Mouse (Mus musculus) MEL (cell line): ENCODE results near the gene Unc13a.

ENCODE experiments used
- BHLHE40 ChIP-seq: IDR thresholded peaks from 2 replicates; pipeline ENCODE4 v1.6.1; 2012; ENCODE audit warnings: low read depth, mild to moderate bottlenecking, inconsistent platforms, low read length, improper control_type of control experiment, borderline replicate concordance
- CHD2 ChIP-seq: IDR thresholded peaks from 2 replicates; pipeline ENCODE4 v1.6.1; 2011; ENCODE audit warnings: low read length, improper control_type of control experiment
- CTCF ChIP-seq, 3 experiments: IDR thresholded peaks in 2 of 3; conservative IDR thresholded peaks in 1 of 3; 2 replicates each; pipeline ENCODE4 v1.5.1; 2011 to 2012; ENCODE audit warnings: low read length in 3 of 3, low read depth in 2 of 3, mild to moderate bottlenecking in 2 of 3, improper control_type of control experiment in 1 of 3, inconsistent platforms in 1 of 3, mixed read lengths in 1 of 3, moderate library complexity in 1 of 3; ENCODE audit not compliant: control insufficient read depth in 1 of 3, insufficient read depth in 1 of 3, poor library complexity in 1 of 3, severe bottlenecking in 1 of 3
- EP300 ChIP-seq, 2 experiments: IDR thresholded peaks; 2 replicates each; pipeline ENCODE4 v1.6.1; 2011; ENCODE audit warnings: improper control_type of control experiment in 2 of 2, low read length in 2 of 2, low read depth in 1 of 2, mild to moderate bottlenecking in 1 of 2
- JUND ChIP-seq: IDR thresholded peaks from 2 replicates; pipeline ENCODE4 v1.6.1; 2011; ENCODE audit warnings: low read depth, mild to moderate bottlenecking, improper control_type of control experiment, low read length
- MYC ChIP-seq: IDR thresholded peaks from 2 replicates; pipeline ENCODE4 v1.6.1; 2011; ENCODE audit warnings: low read depth, mild to moderate bottlenecking, low read length, improper control_type of control experiment, moderate library complexity
- NRF1 ChIP-seq: IDR thresholded peaks from 2 replicates; pipeline ENCODE4 v1.6.1; 2014; ENCODE audit warnings: low read depth, mild to moderate bottlenecking, inconsistent platforms, low read length, improper control_type of control experiment, moderate library complexity; ENCODE audit not compliant: poor library complexity, insufficient read depth, severe bottlenecking
- POLR2A ChIP-seq, 2 experiments: IDR thresholded peaks; 2 replicates each; pipeline ENCODE4 v1.6.1; 2011 to 2012; ENCODE audit warnings: low read length in 2 of 2, mild to moderate bottlenecking in 2 of 2, control low read depth in 1 of 2, improper control_type of control experiment in 1 of 2, low read depth in 1 of 2, moderate library complexity in 1 of 2; ENCODE audit not compliant: control insufficient read depth in 1 of 2, insufficient read depth in 1 of 2, poor library complexity in 1 of 2

DNA sequence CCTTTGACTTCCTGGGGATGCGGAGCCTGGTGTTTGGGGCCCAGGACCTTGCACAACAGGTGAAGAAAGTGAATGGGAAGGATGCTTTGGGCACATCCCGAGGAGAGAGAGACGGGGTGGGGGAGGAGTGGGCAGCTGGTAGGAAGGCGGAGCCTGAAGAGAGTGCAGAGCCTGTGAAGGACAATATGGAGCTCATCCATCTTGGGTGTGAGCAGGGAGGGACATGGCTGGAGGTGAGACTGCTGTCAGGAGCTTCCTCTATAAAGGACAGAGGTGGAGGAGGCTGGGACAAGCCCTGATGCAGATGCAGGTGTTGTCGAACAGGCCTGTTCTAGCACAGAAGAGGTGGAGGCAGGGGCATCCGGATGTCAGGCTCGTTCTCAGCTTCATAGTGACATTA is 67.5 kb downstream of the Unc13a start:
- TF ChIP-seq POLR2A (IDR thresholded peaks at IDR 0.05; ENCODE audit: control insufficient read depth in 1 of 2, insufficient read depth in 1 of 2, low read depth in 1 of 2, low read length in 2 of 2, poor library complexity in 1 of 2) (no peak), BHLHE40 (no peak), MYC (no peak), CHD2 (no peak), EP300 (IDR thresholded peaks at IDR 0.05; ENCODE audit: low read depth in 1 of 2, low read length in 2 of 2) (no peak), JUND (no peak), NRF1 (no peak), CTCF (IDR thresholded peaks at IDR 0.05 in 2 of 3, conservative IDR thresholded peaks at IDR 0.05 in 1 of 3; ENCODE audit: control insufficient read depth in 1 of 3, insufficient read depth in 1 of 3, low read depth in 2 of 3, low read length in 3 of 3, poor library complexity in 1 of 3, severe bottlenecking in 1 of 3) (no peak)
